Mouse (Mus musculus) large intestine, adult 2 months (tissue): ENCODE measurements around the gene Sis. TPM values are rescaled to one million over a fixed set of nuclear protein-coding genes. Genes with fewer than 3 reads are reported as not detected.
A peak's percentile ranks its signal among the peaks of the same experiment; 100 is the strongest.

Experiments used
- DNase-seq: peaks from one replicate; pipeline ENCODE4 v3.0.0-alpha.2; 2012; ENCODE audit warnings: low read depth, low spot score
- WGBS: fragments of 180-500 bp; shearing (Covaris S2); methylation state at CpG from one replicate; pipeline ENCODE4 v1.1.7; 2018; 5-methylcytosine and 5-hydroxymethylcytosine counted together
- polyA plus RNA-seq: library from polyadenylated mRNA; depleted of rRNA; stranded (reverse); fragments of >200 nt; gene quantifications from 2 replicates; pipeline ENCODE4 v1.2.3, GENCODE M21; 2012; rRNA removed

Gene Sis
- polyA plus RNA-seq = 97.4 and 371 TPM in 2 replicates

DNA sequence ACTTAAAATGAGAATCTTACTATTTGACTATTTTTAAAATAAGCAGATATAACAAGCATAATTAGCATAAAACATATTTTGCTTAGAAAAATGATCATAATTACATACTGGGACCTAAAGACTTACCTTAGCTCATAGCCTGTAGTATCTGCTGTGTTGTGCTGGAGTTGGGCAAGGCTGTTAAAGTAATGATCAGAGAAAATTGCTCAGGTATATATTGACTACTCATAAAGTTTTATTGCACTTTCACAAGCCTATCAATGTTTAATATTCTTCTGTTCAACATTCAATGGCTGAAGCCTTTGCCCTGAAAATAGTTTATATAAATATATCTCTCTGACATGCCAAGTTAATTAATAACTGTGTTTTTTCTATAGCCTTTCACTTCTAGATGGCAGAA, at the start of gene Sis:
Sis (minus strand) TSS at position 189 of the 400 bp plus-strand sequence.
- no peak for DNase-seq

DNA sequence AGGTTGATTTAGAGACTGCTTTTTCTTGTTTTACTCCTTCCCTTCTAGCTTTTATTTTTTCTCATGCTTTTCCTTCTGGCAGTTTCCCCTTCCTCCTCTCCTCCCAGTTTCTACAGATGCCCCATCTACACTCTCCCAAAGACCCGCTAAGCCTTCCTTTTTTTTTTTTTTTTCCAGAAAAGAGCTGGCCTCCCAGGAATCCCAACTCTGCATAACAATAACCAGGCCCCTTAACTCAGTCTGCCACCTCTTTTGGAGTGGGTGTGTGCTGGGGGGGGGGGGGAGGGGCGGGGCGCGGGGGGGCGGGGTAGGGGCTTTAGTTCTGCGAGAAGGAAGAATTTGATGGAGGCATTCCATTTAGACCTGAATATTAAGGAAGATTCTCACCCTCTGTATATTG, 38.4 kb upstream of the Sis start:
- DNase-seq = no peak
- WGBS = 37% methylated on average over 6 of the region's 6 CpGs

DNA sequence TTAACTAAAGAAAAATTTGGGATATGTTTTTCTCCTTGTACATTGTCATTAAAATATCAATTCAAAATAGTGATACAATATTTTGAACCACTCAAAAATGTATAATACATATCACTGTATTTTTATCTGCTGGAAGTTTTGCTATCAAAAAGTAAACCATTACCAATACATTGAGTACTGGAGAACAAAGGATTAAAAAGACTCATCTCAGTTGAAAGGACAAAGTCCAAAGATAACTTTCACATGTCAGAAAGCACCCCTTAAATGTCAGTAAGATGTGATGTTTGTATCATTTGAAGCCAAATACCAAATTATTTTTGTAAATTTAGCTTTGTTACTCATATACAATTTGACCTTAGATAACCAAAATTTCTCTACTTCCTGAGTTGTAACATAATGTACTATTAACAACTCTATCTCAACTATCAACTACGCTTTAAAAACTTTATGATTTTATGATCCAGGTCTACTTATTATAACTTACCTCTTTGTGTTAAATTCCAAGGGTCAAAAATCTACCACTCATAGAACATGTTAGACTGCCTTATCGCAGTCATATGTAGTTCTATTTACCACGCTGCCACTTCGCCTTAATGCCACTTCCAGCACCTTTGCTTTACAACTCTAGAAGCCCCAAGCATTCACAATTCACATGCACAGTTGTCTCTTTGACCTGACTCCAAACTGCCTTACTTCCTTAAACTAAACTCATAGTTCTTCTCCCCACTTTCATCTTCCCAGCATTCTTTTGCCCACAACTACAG, 35.5 kb upstream of the Sis start:
- WGBS = 41% methylated on average over 4 of the region's 4 CpGs
- no peak for DNase-seq

DNA sequence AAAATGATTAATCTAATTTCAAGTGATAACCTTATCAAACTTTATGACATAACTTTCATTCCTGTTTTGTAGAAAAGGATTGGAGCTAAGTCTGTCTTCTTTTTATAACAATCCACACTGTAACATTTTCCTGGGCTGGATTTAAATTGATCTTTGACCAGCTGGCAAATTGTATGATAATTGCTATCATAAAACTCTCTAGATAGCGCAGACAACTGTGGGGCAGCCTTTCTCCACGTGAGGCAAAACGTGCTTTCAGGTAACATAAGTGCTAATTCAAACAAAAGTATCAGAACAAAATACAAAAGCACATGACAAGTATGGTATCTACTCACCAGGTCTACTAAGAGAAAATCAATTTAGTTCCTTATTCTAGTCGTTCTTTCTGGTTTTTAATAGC, 29.9 kb upstream of the Sis start:
- DNase-seq = peak; percentile 58
- 9% methylated on average over 4 of the region's 4 CpGs for WGBS

DNA sequence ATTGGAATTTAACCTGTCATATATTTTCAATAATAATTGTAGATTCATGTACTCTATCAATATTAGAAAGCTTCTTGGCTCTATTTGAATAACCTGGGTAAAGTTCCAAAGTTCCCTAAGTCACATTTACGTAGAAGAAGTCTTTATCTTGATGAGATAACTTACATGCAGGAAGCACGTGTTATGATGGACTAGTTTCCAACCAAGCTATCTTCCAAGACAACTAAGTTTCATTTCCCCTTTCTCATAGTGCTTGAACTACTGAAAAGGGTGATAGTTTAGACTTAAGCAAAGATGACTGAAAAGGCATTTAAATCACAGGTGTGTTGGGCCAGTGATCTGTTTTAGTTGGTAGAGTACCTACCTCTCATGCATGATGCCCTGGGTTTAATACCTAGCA, 23.3 kb upstream of the Sis start:
- no peak for DNase-seq
- WGBS = 41% methylated on average over 2 of the region's 2 CpGs

DNA sequence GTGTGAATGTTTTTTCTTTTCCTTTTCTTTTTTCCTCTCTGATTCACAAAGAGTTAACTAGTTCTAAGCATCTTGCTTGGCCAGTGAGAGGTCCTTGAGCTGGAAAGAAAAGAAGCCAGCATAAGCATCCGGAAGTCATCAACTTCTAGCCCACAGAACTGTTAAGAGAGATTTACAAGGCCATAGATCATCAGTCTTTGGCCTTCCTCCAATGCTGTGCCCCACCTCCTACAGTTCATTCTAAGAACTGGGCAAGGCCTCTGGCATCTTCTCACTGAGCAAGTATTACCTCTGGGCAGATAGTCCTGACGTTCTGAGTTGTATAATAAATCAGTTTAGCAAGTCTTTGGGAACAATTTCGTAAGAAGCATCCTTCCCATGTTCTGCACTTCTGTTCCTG, 8.9 kb upstream of the Sis start:
- 8% methylated on average over 3 of the region's 3 CpGs for WGBS
- peak; percentile 56 for DNase-seq

DNA sequence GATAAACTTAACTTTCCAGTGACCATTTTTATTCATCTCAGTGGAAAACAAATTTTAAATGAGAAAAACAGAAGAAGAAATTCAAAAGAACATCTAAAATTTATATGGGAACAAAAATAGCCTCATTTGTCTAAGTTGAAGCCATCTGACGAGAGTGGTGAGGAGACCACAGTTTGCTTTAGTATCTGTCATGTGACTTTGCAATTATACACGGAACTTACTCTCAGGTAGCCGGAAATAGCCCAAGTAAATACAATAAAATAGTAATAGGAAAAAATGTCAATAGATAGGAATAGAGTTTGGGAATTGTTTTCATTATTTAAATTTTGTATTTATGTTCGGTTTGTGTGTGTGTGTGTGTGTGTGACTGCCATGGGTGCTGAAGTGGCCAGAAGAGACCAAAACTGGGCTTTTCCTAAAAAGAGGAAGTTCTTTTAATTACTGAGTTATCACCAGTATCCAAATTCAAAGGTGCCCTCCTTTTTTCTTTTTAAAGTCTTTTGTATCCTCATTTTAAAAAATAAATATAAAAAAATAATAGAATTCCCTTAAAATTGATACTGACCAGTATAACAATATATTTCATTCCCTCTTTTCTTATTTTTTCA, 48.6 kb downstream of the Sis start:
- no peak for DNase-seq
- WGBS = 44% methylated on average over 4 of the region's 4 CpGs

DNA sequence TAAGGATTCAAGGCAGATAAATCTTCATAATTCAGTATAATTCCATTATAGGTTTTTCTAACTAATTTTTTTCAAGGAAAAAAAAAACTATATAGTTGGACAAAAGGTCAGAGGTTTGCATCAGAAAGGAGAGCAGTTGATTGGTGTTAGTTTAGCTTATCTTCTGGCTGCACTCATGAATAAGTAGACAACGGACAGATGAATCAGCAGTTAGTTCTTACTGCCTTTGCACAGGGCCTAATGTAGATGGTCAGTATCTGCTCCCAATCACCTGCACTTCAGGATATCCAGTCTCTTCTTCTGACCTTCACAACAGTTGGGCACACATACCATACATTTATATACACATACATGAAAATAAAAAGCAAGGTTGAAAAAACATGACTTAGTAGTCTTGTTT, 85.2 kb downstream of the Sis start:
- no peak for DNase-seq
- WGBS = 78% methylated on average over 1 of the region's 1 CpGs

DNA sequence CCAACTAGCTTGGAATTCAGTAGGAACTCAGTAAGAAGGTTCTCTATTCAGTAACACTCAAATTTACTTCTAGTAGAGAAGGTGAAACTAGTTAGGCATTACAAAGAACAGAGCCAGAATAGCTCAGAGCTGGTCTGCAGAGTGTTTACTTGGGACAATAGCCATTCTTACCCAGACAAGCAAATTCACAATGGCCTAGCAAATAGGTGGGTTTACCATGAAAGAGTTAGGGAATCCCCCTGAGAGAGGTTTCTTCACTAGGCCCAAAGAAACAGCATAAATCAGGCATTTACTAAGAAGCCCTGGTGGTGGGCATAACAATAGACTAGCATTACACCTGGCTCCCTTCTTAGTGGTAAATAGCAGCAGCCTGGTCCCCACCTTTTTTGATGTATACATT, 99.5 kb downstream of the Sis start:
- no peak for DNase-seq

DNA sequence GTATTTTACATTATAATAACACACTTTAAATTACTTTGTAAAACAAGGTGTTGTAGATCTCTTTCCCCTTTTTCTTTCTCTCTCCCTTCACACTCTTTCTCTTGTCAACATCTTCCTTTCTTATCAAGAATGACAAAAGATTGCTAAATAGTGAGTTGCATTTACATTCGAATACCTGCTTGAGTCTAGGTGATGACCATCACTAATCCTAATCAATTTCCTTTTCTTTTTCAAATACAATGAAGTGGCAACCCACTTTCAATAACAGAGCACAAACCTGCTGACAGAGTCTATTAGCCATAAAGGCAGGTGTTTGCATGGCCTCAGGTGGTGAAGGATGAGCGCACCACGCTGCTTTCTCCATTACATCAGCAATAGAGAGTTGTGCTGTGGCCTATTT, 108.9 kb downstream of the Sis start:
- WGBS = 86% methylated on average over 3 of the region's 3 CpGs
- DNase-seq = no peak

DNA sequence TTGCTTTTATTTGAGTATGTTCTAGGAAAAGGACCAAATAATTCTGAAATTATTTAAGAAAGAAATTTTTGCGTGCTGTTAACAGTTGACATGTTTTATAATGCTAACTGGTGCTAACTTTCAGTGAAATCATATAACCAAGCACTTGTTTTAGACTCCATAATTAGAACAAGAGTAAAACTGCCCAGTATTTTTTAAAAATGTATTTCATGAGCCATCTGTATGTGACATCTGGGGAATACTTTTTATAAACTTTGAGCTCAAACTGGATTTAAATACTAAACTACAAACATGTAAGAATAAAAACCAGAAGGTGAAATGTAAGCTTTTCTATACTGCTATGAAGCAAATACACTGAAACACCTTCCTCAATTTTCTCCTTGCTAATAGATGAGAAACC, 112.3 kb downstream of the Sis start:
- no peak for DNase-seq
- WGBS = 71% methylated on average over 1 of the region's 1 CpGs

DNA sequence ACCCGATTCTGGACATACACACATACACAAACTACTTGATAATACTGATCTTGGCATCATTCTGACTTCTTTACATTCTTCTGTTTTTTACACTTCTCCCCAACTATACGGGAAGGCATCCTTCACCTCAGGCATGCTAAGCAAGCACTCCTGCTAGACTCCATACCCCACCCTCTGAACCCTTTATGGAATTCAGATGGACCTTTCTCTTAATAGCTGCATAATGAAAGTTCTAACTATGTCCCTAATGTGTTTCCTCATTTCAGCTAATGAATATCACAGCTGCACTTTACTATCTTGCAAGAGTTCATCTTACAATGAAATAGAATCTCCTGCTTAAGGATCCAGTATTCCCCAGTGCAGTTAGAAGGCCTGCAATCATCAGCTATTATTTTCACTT, 127.0 kb downstream of the Sis start:
- no peak for DNase-seq
- 76% methylated on average over 2 of the region's 2 CpGs for WGBS

Other genes with a start within 250 kb of the Sis start
- 0.30 and 0.38 TPM in 2 replicates for gene Slitrk3, start 89.9 kb upstream of the Sis start, polyA plus RNA-seq